Mouse (Mus musculus): ENCODE results near the gene Zfp174. TPM values are rescaled to one million over a fixed set of nuclear protein-coding genes. Genes with fewer than 3 reads are reported as not detected.
A peak's percentile ranks its signal among the peaks of the same experiment; 100 is the strongest.
"Not testable (repeated sequence)": the region's sequence is repeated elsewhere in the genome, so short reads cannot be mapped to it uniquely, and the experiment has no call there.

Gene Zfp174
- polyA plus RNA-seq (2016; fragmentation: Nextera tagmentation; extraction: Ambion mirVana), result 1.8 and 2.2 TPM in 2 replicates

GRCm38 (mm10) chr16:3846711-3847518 is at the start of gene Zfp174:
TSS of gene Zfp174 (plus strand) at chr16:3847268.
- H3K4me1 ChIP-seq, result peaks cover 7% of the 10 kb centered on the region
- peak within 1 kb of the TSS; percentile 69 for H3K9ac ChIP-seq
- peak; percentile 99 for ATAC-seq (ENCODE audit: low FRiP score)
- no peaks in the 10 kb centered on the region for H3K36me3 ChIP-seq (replicated peaks)
- H3K27me3 ChIP-seq, result no peaks in the 10 kb centered on the region
- H3K27ac ChIP-seq, result no peak within 1 kb of the TSS
- H3K4me2 ChIP-seq, result peak within 1 kb of the TSS; percentile 65
- no peaks in the 10 kb centered on the region for H3K9me3 ChIP-seq
- peak within 1 kb of the TSS; percentile 68 for H3K4me3 ChIP-seq (replicated peaks)
- WGBS, result 4% methylated on average over 38 of the region's 38 CpGs

DNA sequence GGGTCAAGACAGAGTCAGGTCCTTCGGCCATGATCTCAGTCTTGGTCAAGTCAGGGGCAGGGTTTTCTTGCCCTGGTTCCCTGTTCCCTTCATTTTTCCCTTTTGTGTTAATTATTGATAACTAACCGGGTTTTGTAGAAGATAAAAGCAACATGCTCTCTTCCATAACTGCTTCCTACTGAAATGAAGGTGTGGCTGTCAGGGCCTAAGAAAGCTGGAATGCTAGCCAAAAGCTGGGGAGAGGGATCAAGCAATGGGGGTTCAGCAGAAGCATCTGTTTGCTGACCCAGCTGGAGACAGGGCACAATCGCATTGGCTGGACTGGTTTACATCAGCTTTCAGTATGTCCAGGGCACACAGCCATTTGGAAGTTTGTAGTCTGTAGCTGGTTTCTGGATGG is 38.9 kb upstream of the Zfp174 start:
- Histone ChIP-seq H3K9ac (no peak overlapping the region), H3K27me3 (no peaks in the 10 kb centered on the region), H3K27ac (no peak overlapping the region), H3K9me3 (no peaks in the 10 kb centered on the region), H3K36me3 (replicated peaks) (no peaks in the 10 kb centered on the region), H3K4me2 (no peak overlapping the region), H3K4me1 (no peaks in the 10 kb centered on the region), H3K4me3 (replicated peaks) (no peak overlapping the region)
- 87% methylated on average over 3 of the region's 3 CpGs for whole genome bisulfite sequencing
- no peak for ATAC-seq (ENCODE audit: low FRiP score)

DNA sequence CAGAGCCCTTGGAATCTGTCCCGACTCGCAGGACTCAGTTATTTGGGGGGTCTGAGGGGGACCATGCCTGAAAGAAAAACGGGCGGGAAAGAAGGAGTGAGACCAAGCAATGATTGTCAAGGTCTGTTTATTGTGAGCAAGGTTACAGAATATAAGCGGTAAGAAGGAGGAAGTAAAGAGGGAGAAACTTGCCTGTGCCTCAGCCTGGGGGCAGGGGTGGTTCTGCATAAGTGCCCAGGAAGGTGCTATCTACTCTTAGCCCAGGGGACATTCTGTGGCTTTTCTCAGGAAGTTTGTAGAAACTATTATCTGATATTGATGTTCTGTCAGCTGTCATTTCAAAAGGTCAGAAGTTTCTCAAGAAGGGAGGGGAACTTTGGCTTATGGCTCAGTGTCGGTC is 32.4 kb upstream of the Zfp174 start:
- 81% methylated on average over 6 of the region's 6 CpGs for WGBS

DNA sequence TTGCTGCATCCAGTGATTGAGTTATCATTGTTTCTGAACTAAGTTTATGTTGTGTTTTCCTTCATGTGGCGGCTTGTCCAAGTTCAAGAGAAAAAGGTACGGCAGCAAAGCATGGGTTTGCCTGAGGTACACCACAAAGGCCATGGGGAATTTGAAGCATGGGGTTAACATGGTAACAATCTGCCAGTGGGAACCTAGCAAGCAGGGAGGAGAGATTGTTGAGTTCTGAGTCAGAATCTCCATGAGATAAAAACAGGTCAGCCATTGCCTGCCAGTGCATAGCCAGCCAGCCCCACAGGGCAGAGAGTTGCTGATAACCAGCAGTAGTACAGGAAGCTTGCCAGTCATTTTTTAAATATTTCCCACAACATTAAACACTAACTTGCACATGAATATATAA is 26.9 kb upstream of the Zfp174 start:
- ATAC-seq (ENCODE audit: low FRiP score), result no peak
- no peaks in the 10 kb centered on the region for H3K36me3 ChIP-seq (replicated peaks)
- H3K9me3 ChIP-seq, result no peaks in the 10 kb centered on the region
- H3K4me3 ChIP-seq (replicated peaks), result no peak overlapping the region
- H3K9ac ChIP-seq, result no peak overlapping the region
- H3K27ac ChIP-seq, result no peak overlapping the region
- H3K27me3 ChIP-seq, result no peaks in the 10 kb centered on the region
- WGBS, result 93% methylated on average over 2 of the region's 2 CpGs
- H3K4me1 ChIP-seq, result no peaks in the 10 kb centered on the region
- H3K4me2 ChIP-seq, result no peak overlapping the region

More for the DNA sequence above, 32.4 kb upstream of the Zfp174 start:
- not testable (repeated sequence) for H3K4me1 ChIP-seq; ATAC-seq (ENCODE audit: low FRiP score); H3K9ac ChIP-seq; H3K9me3 ChIP-seq; H3K27me3 ChIP-seq; H3K4me2 ChIP-seq; H3K36me3 ChIP-seq (replicated peaks); H3K4me3 ChIP-seq (replicated peaks); H3K27ac ChIP-seq

DNA sequence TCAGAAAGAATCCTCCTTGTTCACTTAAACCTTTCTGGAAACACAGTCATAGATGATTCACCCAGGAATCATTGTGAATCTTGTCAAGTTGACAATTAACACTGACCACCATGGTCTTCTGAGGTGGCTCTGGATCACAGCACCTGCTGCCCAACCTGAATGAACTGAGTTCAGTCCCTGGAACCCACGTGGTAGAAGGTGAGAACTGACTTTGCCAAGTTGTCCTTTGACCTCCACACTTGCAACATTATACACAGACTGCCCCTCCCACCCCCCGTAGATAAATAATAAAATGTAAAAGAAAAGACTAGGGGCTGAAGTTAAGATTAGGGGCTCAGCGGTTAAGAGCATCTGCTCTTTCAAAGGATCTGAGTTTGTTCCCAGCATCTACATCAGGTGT is 19.0 kb upstream of the Zfp174 start:
- Histone ChIP-seq H3K4me2 (no peak overlapping the region), H3K4me3 (replicated peaks) (no peak overlapping the region), H3K9me3 (no peaks in the 10 kb centered on the region), H3K9ac (no peak overlapping the region), H3K27ac (no peak overlapping the region), H3K27me3 (no peaks in the 10 kb centered on the region), H3K36me3 (replicated peaks) (no peaks in the 10 kb centered on the region), H3K4me1 (no peaks in the 10 kb centered on the region)
- 59% methylated on average over 3 of the region's 3 CpGs for whole genome bisulfite sequencing
- ATAC-seq (ENCODE audit: low FRiP score), result no peak

- Histone ChIP-seq H3K27ac (no peak overlapping the region), H3K4me2 (no peak overlapping the region), H3K36me3 (replicated peaks) (no peaks in the 10 kb centered on the region), H3K9ac (no peak overlapping the region), H3K9me3 (no peaks in the 10 kb centered on the region), H3K4me1 (no peaks in the 10 kb centered on the region), H3K27me3 (no peaks in the 10 kb centered on the region), H3K4me3 (replicated peaks) (no peak overlapping the region)
- ATAC-seq (ENCODE audit: low FRiP score), result no peak
- WGBS, result 88% methylated on average over 2 of the region's 2 CpGs
Measured at GRCm38 (mm10) chr16:3829727-3830126, 17.3 kb upstream of the Zfp174 start.

DNA sequence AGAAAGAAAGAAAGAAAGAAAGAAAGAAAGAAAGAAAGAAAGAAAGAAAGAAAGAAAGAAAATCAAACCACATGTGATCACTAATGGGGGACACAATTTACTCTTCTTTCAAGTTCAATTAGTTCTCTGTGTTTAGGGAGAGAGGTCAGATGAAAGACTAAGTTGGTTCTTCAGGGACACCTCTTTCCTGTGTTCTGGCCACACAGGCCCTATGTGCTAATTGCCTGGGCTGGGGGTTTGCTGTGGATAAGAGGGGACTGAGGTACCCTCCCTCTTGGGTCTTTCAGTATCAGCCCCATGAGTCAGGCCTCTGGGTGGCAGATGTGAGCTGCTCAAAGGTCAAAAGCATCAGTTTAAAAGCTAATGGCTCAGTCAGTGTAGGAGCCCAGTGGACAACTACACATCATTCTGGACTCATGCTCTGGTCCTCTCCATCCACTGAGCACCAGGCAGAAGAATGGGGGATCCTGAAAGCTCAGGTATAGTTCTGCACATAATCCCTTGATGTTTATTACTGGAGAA is 16.4 kb upstream of the Zfp174 start, which contains the start of gene Olfr15:
TSS of gene Olfr15 (plus strand) at position 291 of the 522 bp plus-strand sequence.
- Histone ChIP-seq H3K4me2 (no peak within 1 kb of the TSS), H3K4me3 (replicated peaks) (no peak within 1 kb of the TSS), H3K9me3 (no peaks in the 10 kb centered on the region), H3K4me1 (no peaks in the 10 kb centered on the region), H3K36me3 (replicated peaks) (no peaks in the 10 kb centered on the region), H3K9ac (no peak within 1 kb of the TSS), H3K27me3 (no peaks in the 10 kb centered on the region), H3K27ac (no peak within 1 kb of the TSS)
- no peak for ATAC-seq (ENCODE audit: low FRiP score)

DNA sequence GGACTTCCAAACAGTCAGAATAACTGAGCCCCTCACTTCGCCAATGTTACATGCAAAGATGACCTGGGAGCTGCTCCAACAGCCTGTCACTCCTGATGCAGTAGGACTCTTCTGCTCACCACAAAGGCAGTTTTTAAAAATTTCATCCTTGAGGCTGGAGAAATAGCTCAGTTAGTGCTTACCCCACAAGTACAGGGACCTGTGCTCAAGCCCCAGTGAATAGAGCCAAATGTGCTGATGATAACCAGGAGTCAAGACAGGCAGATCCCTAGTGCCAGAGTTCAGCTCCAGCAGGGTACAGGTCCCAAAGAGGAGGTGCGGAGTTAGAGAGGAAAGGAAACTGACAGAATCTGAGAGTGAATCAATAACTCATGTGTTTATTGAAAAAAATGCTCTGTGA is 11.6 kb upstream of the Zfp174 start:
- no peaks in the 10 kb centered on the region for H3K9me3 ChIP-seq
- H3K4me3 ChIP-seq (replicated peaks), result no peak overlapping the region
- no peak overlapping the region for H3K4me2 ChIP-seq
- H3K27ac ChIP-seq, result no peak overlapping the region
- WGBS, result 70% methylated on average over 2 of the region's 2 CpGs
- H3K9ac ChIP-seq, result no peak overlapping the region
- 0 out of 2 replicates have a peak, but pooled peaks cover 3% of the 10 kb centered on the region for H3K27me3 ChIP-seq
- no peaks in the 10 kb centered on the region for H3K36me3 ChIP-seq (replicated peaks)
- no peak for ATAC-seq (ENCODE audit: low FRiP score)
- H3K4me1 ChIP-seq, result no peaks in the 10 kb centered on the region

DNA sequence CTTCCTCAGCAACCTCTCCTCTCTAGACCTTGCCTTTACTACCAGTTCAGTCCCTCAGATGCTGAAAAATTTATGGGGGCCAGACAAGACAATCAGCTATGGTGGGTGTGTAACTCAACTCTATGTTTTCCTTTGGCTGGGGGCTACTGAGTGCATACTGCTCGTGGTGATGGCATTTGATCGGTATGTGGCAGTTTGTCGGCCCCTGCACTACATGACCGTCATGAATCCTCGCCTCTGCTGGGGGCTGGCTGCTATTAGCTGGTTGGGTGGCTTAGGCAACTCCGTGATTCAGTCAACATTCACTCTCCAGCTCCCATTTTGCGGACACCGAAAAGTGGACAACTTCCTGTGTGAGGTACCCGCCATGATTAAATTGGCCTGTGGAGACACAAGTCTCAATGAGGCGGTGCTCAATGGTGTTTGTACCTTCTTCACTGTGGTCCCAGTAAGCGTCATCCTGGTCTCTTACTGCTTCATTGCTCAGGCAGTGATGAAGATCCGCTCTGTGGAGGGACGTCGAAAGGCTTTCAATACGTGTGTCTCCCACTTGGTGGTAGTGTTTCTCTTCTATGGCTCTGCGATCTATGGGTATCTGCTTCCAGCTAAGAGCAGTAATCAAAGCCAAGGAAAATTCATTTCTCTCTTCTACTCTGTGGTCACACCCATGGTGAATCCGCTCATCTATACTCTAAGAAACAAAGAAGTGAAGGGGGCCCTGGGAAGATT is 7.7 kb upstream of the Zfp174 start:
- H3K27me3 ChIP-seq, result 0 out of 2 replicates have a peak, but pooled peaks cover 3% of the 10 kb centered on the region
- H3K9ac ChIP-seq, result no peak overlapping the region
- ATAC-seq (ENCODE audit: low FRiP score), result no peak
- no peak overlapping the region for H3K27ac ChIP-seq
- H3K36me3 ChIP-seq (replicated peaks), result no peaks in the 10 kb centered on the region
- no peaks in the 10 kb centered on the region for H3K4me1 ChIP-seq
- no peak overlapping the region for H3K4me2 ChIP-seq
- H3K9me3 ChIP-seq, result no peaks in the 10 kb centered on the region
- H3K4me3 ChIP-seq (replicated peaks), result no peak overlapping the region
- 66% methylated on average over 17 of the region's 17 CpGs for WGBS

DNA sequence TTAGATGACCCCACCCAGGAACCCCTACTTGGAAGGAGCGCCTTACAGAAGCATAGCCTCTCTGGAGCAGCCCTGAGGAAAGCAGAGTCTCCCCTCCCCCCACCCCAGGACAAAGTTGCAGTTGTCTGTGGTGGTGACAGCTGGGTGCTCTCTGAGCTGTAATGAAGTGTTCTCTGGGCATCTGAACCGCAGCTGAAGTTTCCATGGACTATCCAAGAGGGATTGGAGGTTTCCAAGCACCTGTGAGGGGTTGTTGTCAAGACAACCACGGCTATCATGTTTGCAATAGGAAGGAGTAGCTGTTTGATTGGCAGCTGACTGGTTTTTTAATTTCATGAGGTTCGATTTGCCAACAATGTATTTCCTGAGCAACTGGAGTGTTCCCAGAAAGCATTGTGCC is 4.1 kb upstream of the Zfp174 start:
- no peaks in the 10 kb centered on the region for H3K36me3 ChIP-seq (replicated peaks)

GRCm38 (mm10) chr16:3843796-3844195 is 3.3 kb upstream of the Zfp174 start:
- Histone ChIP-seq H3K36me3 (replicated peaks) (no peaks in the 10 kb centered on the region), H3K4me3 (replicated peaks) (no peak overlapping the region), H3K4me1 (peaks cover 7% of the 10 kb centered on the region), H3K9me3 (no peaks in the 10 kb centered on the region), H3K9ac (no peak overlapping the region), H3K27me3 (0 out of 2 replicates have a peak, but pooled peaks cover 1% of the 10 kb centered on the region), H3K4me2 (no peak overlapping the region), H3K27ac (no peak overlapping the region)
- WGBS, result 79% methylated on average over 1 of the region's 1 CpGs
- ATAC-seq (ENCODE audit: low FRiP score), result no peak

More for the DNA sequence above, 4.1 kb upstream of the Zfp174 start:
- 35% methylated on average over 4 of the region's 4 CpGs for WGBS
- H3K9ac ChIP-seq, result no peak overlapping the region
- H3K27me3 ChIP-seq, result 0 out of 2 replicates have a peak, but pooled peaks cover 3% of the 10 kb centered on the region
- H3K4me3 ChIP-seq (replicated peaks), result no peak overlapping the region
- no peak overlapping the region for H3K27ac ChIP-seq
- no peaks in the 10 kb centered on the region for H3K9me3 ChIP-seq
- H3K4me2 ChIP-seq, result no peak overlapping the region
- H3K4me1 ChIP-seq, result peaks cover 6% of the 10 kb centered on the region
- no peak for ATAC-seq (ENCODE audit: low FRiP score)

GRCm38 (mm10) chr16:3847871-3848270 is 803 bp downstream of the Zfp174 start:
- Histone ChIP-seq H3K4me2 (peak overlapping the region; percentile 65), H3K27ac (no peak overlapping the region), H3K9me3 (no peaks in the 10 kb centered on the region), H3K9ac (no peak overlapping the region), H3K4me1 (peaks cover 7% of the 10 kb centered on the region), H3K36me3 (replicated peaks) (no peaks in the 10 kb centered on the region), H3K4me3 (replicated peaks) (peak overlapping the region; percentile 68), H3K27me3 (no peaks in the 10 kb centered on the region)
- WGBS, result 76% methylated on average over 4 of the region's 4 CpGs
- no peak for ATAC-seq (ENCODE audit: low FRiP score)

Measured in forebrain, embryonic 12.5 days (tissue).